Mouse (Mus musculus) cerebellum, postnatal 14 days (tissue): ENCODE data around the gene Atxn2.

Experiments used
- DNase-seq, 2 experiments: peaks; one replicate each; pipeline ENCODE4 v3.0.0; 2021; ENCODE audit warnings: mixed read lengths in 2 of 2

Atxn2 gene

DNA sequence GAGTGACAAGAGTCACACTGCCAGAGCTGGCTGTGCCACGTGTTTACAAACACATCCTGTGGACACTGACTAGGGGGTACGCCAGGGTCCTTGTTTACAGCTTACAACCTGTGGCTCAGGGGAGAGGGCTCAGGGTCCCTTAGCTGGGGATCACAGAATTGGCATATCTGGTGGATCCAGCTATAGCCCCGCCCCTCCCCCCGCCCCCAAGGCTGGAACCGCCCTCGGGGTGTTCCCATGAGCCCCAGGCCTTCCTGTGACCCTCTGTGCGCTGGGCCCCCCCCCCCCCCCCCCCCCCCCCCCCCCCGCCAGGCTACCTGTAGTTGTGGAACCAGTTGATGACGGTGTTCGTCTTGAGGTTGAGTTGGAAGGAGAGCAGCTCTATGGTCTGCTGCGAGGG is 153.2 kb downstream of the Atxn2 start:
- no peak for DNase-seq
